Mouse (Mus musculus): ENCODE measurements around the gene Mab21l3. TPM values are rescaled to one million over a fixed set of nuclear protein-coding genes. Genes with fewer than 3 reads are reported as not detected.
"Not testable (repeated sequence)": the region's sequence is repeated elsewhere in the genome, so short reads cannot be mapped to it uniquely, and the experiment has no call there.

Gene Mab21l3
- polyA plus RNA-seq, 1 experiment, result 0.16 TPM

DNA sequence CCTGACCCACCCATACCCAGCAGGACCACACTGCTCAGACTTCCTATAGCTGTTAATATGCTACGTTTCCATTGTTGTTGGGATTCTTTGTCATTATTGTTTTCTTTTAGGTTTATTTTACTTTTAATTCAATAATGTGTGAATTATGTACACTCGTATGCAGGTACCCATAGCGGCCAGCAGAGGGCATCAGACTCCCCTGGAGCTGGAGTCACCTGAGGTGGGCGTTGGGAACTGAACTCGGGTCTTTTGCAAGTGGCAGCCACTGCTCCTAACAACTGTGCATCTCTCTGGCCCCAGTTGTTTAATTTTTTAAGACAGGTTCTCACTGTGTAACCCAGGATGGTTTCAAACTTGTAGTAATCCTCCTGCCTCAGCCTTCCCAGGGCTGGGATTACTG lies 26.7 kb downstream of the Mab21l3 start:
- TF ChIP-seq CTCF (IDR thresholded peaks at IDR 0.05; ENCODE audit: borderline replicate concordance, insufficient read depth, low read depth, low read length) (peak; percentile 13; the same call in 1 of the 2 replicates), POLR2A (IDR thresholded peaks at IDR 0.05; ENCODE audit: borderline replicate concordance, insufficient read depth, low read length) (no peak)
- no peak overlapping the region for H3K27ac ChIP-seq (ENCODE audit: insufficient read depth, low read length)
- no peaks in the 10 kb centered on the region for H3K27me3 ChIP-seq (ENCODE audit: control insufficient read depth, insufficient read depth, low read length)
- no peaks in the 10 kb centered on the region for H3K4me1 ChIP-seq (ENCODE audit: control insufficient read depth, insufficient read depth, low read length)
- WGBS, result 83% methylated on average over 5 of the region's 5 CpGs
- H3K4me3 ChIP-seq (replicated peaks; ENCODE audit: insufficient read depth, low read depth, low read length), result no peak overlapping the region
- DNase-seq, result no peak

DNA sequence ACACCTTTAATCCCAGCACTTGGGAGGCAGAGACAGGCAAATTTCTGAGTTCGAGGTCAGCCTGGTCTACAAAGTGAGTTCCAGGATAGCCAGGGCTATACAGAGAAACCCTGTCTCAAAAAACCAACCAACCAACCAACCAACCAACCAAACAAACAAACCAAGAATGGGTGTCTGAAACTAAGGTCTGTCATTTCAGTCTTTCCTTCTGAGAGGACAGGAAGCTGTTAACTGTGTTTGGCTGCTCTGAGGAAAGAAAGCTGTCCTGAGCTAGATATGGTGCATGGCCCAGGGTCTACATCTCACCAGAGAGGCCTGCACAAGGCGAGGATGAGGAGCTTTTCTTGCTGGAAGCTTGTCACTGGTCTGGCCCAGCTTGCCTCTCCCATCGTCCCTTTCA lies 28.1 kb downstream of the Mab21l3 start:
- not testable (repeated sequence) for H3K4me3 ChIP-seq (replicated peaks; ENCODE audit: insufficient read depth, low read depth, low read length); DNase-seq; H3K27me3 ChIP-seq (ENCODE audit: control insufficient read depth, insufficient read depth, low read length); H3K4me1 ChIP-seq (ENCODE audit: control insufficient read depth, insufficient read depth, low read length); H3K27ac ChIP-seq (ENCODE audit: insufficient read depth, low read length)
- WGBS, result 86% methylated on average over 3 of the region's 3 CpGs

DNA sequence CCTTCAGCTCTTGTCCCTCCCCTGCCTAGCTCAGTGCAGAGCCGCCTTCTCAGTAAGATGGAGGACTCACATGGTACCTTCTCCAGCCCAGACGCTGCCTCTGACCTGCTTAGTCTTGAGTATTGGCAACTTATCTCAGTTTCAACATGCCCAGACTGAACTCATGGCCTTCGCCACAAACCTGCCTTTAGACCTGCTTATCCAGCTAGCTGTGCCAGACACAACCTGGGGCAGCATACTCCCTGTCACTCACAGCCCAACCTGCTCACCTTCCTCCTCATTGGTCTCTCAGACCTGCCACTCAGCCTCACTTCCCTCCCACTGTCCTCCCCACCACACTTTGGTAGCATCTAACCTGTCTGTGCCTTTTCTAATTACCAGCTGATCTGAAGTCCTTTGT lies 32.8 kb downstream of the Mab21l3 start:
- no peak for DNase-seq
- TF ChIP-seq POLR2A (IDR thresholded peaks at IDR 0.05; ENCODE audit: borderline replicate concordance, insufficient read depth, low read length) (no peak), CTCF (IDR thresholded peaks at IDR 0.05; ENCODE audit: borderline replicate concordance, insufficient read depth, low read depth, low read length) (no peak)
- Histone ChIP-seq H3K27ac (ENCODE audit: insufficient read depth, low read length) (no peak overlapping the region), H3K4me1 (ENCODE audit: control insufficient read depth, insufficient read depth, low read length) (0 out of 2 replicates have a peak, but pooled peaks cover 5% of the 10 kb centered on the region), H3K4me3 (replicated peaks; ENCODE audit: insufficient read depth, low read depth, low read length) (no peak overlapping the region), H3K27me3 (ENCODE audit: control insufficient read depth, insufficient read depth, low read length) (no peaks in the 10 kb centered on the region)
- WGBS, result 89% methylated on average over 3 of the region's 3 CpGs

DNA sequence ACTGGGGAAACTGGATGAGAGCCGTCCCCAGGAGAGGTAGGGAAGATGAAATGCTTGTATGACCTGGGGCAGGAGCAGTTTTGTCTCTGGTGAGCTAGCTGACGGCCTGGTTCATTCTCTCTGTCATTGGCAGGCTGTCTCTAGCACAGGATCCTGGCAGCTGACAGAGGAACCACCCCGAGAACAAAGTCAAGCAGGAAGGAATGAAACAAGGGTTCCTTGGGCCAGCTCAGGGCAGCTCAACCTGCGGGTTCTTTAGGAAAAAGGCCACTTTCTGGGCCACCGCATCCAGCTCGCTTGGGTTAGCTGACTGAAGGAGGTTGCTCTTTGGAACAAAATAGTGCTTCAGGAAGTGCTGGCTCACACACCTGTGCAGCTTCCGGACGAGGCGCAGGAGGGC lies 34.0 kb downstream of the Mab21l3 start:
- TF ChIP-seq POLR2A (IDR thresholded peaks at IDR 0.05; ENCODE audit: borderline replicate concordance, insufficient read depth, low read length) (no peak), CTCF (IDR thresholded peaks at IDR 0.05; ENCODE audit: borderline replicate concordance, insufficient read depth, low read depth, low read length) (no peak)
- H3K4me3 ChIP-seq (replicated peaks; ENCODE audit: insufficient read depth, low read depth, low read length), result no peak overlapping the region
- no peaks in the 10 kb centered on the region for H3K27me3 ChIP-seq (ENCODE audit: control insufficient read depth, insufficient read depth, low read length)
- H3K27ac ChIP-seq (ENCODE audit: insufficient read depth, low read length), result no peak overlapping the region
- H3K4me1 ChIP-seq (ENCODE audit: control insufficient read depth, insufficient read depth, low read length), result 0 out of 2 replicates have a peak, but pooled peaks cover 5% of the 10 kb centered on the region
- WGBS, result 92% methylated on average over 9 of the region's 9 CpGs
- DNase-seq, result no peak

DNA sequence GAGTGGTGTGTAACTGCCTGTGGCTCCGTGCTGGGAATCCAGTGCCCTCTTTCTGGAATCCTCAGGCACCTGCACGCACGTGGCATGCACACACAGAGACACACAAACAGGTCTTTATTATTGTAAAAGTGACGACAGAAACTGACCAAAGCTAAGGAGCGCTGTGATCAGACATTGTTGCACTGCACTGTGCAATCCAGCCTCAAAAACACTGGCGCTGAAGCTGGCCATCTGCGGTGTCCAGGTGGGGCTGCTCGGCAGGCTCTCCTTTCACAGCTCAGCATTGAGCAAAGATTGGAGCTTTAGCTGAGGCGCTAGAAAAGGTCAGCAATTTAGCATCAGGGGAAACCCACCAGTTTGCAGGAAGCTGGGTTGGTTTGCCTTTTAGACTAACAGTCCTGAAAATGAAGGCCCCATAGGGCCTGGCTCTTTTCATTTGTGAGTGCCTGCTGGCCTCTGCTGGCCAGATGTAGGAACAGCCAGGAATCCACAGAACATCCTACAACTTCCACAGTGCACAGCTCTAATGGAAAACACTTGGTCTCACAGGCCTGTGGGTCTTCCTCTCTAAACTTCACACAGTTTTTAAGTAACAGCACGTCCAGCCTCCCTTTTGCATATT lies 36.3 kb downstream of the Mab21l3 start:
- DNase-seq, result peak; percentile 75 to 82
- Histone ChIP-seq H3K27me3 (ENCODE audit: control insufficient read depth, insufficient read depth, low read length) (no peaks in the 10 kb centered on the region), H3K4me1 (ENCODE audit: control insufficient read depth, insufficient read depth, low read length) (peaks cover 12% of the 10 kb centered on the region; the same call in 1 of the 2 replicates), H3K27ac (ENCODE audit: insufficient read depth, low read length) (0 out of 2 replicates have a peak overlapping the region, but pooled peaks have one; percentile 8), H3K4me3 (replicated peaks; ENCODE audit: insufficient read depth, low read depth, low read length) (no peak overlapping the region)
- TF ChIP-seq CTCF (IDR thresholded peaks at IDR 0.05; ENCODE audit: borderline replicate concordance, insufficient read depth, low read depth, low read length) (peak; percentile 87), POLR2A (IDR thresholded peaks at IDR 0.05; ENCODE audit: borderline replicate concordance, insufficient read depth, low read length) (no peak)
- 36% methylated on average over 10 of the region's 10 CpGs for WGBS

DNA sequence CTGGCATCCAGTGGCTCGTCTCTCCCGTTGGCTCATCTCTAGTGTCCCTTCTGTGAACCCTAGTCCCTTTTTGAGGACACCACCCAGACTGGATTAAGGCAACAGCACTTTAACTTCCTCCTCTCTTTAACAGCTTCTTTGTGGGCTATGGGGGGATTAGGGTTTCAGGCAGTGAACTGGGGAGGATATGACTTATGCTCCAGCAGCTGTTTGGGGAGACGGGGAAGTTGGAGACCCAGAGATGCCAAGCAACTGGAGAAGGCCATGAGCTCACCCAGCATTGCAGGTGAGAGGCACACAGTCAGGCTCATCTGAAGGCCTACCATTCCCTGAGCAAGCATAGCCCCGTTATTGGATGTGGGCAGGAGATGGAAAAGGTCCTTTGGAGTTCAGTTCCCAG lies 36.8 kb downstream of the Mab21l3 start:
- Histone ChIP-seq H3K27ac (ENCODE audit: insufficient read depth, low read length) (0 out of 2 replicates have a peak overlapping the region, but pooled peaks have one; percentile 8), H3K4me1 (ENCODE audit: control insufficient read depth, insufficient read depth, low read length) (peaks cover 17% of the 10 kb centered on the region; the same call in 1 of the 2 replicates), H3K4me3 (replicated peaks; ENCODE audit: insufficient read depth, low read depth, low read length) (no peak overlapping the region), H3K27me3 (ENCODE audit: control insufficient read depth, insufficient read depth, low read length) (no peaks in the 10 kb centered on the region)
- WGBS, result 83% methylated on average over 4 of the region's 4 CpGs
- TF ChIP-seq POLR2A (IDR thresholded peaks at IDR 0.05; ENCODE audit: borderline replicate concordance, insufficient read depth, low read length), result no peak
- no peak for TF ChIP-seq CTCF (IDR thresholded peaks at IDR 0.05; ENCODE audit: borderline replicate concordance, insufficient read depth, low read depth, low read length)
- DNase-seq, result no peak

DNA sequence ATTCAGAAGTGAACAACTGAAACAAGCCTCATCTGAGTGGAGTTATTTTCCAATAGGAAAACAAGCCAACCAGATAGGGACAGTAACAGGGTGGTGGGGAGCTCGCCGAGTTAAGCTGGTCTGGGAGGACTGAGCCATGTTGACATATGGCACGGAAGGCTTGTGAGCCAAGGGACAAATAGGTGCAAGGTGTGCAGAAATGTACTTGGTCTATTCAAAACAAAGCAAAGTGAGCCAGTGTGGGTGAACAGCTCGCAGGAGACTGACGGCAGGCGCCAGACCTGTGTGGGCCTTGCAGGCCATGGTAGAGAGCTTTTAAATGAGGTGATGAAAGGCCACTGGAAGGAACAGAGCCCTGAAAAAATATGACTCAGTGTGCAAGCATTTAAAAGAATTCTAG lies 41.1 kb downstream of the Mab21l3 start:
- Histone ChIP-seq H3K27me3 (ENCODE audit: control insufficient read depth, insufficient read depth, low read length) (no peaks in the 10 kb centered on the region), H3K4me1 (ENCODE audit: control insufficient read depth, insufficient read depth, low read length) (peaks cover 35% of the 10 kb centered on the region), H3K4me3 (replicated peaks; ENCODE audit: insufficient read depth, low read depth, low read length) (no peak overlapping the region), H3K27ac (ENCODE audit: insufficient read depth, low read length) (peak overlapping the region; percentile 91)
- 20% methylated on average over 6 of the region's 6 CpGs for WGBS
- TF ChIP-seq CTCF (IDR thresholded peaks at IDR 0.05; ENCODE audit: borderline replicate concordance, insufficient read depth, low read depth, low read length), result no peak
- peak; percentile 38; the same call in 1 of the 2 replicates for TF ChIP-seq POLR2A (IDR thresholded peaks at IDR 0.05; ENCODE audit: borderline replicate concordance, insufficient read depth, low read length)
- peak; percentile 87 to 97 for DNase-seq

DNA sequence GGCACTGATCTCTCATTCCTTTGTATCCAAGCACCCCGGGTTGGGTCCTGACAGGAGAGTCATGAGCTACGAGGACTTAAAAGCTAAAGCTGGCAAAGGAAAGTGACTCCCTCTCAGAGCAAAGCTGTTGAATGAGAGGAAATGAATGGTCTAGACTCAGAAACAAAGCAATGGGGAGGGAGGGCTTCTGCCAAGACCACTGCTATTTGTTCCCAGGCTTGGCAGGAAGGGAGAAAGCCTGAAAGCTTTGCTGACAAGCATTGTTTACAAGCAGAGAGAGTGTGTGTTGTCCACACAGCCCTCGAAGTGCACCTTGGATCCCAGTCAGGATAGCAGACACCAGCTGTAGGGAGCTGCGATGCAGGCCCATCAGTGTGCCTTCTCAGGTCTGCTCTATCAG lies 41.8 kb downstream of the Mab21l3 start:
- H3K27ac ChIP-seq (ENCODE audit: insufficient read depth, low read length), result peak overlapping the region; percentile 91
- TF ChIP-seq POLR2A (IDR thresholded peaks at IDR 0.05; ENCODE audit: borderline replicate concordance, insufficient read depth, low read length), result no peak
- no peak for TF ChIP-seq CTCF (IDR thresholded peaks at IDR 0.05; ENCODE audit: borderline replicate concordance, insufficient read depth, low read depth, low read length)
- peak; percentile 71 to 73 for DNase-seq
- 17% methylated on average over 4 of the region's 4 CpGs for WGBS
- H3K27me3 ChIP-seq (ENCODE audit: control insufficient read depth, insufficient read depth, low read length), result no peaks in the 10 kb centered on the region
- H3K4me3 ChIP-seq (replicated peaks; ENCODE audit: insufficient read depth, low read depth, low read length), result no peak overlapping the region
- H3K4me1 ChIP-seq (ENCODE audit: control insufficient read depth, insufficient read depth, low read length), result peaks cover 39% of the 10 kb centered on the region
